Mouse (Mus musculus): ENCODE measurements around the gene Ufc1. TPM values are rescaled to one million over a fixed set of nuclear protein-coding genes. Genes with fewer than 3 reads are reported as not detected.

Ufc1 gene
- total RNA-seq, 2 experiments from 2014 or later, result 19.3 to 28.6 TPM

DNA sequence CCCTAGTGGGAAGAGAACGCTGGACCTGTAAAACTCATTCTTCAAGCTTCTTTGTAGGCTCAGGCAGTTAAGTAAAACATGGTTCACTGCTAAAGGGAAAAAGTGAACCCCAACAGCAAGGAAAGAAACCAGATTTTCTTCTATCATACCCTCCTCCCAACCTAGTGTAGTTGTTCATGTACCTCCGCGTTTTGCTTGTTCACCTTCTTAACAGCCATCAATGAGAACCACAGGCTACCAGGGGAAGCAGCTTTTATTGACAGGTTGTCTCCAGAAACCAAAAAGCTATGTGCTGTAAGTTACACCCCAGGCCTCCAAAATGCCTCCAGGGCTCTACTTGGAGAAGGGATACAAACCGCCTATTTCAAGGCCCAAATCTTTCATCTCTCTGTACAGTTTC lies 6.5 kb downstream of the Ufc1 start:
- no peak for ATAC-seq (replicated peaks; ENCODE audit: low FRiP score, poor library complexity, severe bottlenecking)

DNA sequence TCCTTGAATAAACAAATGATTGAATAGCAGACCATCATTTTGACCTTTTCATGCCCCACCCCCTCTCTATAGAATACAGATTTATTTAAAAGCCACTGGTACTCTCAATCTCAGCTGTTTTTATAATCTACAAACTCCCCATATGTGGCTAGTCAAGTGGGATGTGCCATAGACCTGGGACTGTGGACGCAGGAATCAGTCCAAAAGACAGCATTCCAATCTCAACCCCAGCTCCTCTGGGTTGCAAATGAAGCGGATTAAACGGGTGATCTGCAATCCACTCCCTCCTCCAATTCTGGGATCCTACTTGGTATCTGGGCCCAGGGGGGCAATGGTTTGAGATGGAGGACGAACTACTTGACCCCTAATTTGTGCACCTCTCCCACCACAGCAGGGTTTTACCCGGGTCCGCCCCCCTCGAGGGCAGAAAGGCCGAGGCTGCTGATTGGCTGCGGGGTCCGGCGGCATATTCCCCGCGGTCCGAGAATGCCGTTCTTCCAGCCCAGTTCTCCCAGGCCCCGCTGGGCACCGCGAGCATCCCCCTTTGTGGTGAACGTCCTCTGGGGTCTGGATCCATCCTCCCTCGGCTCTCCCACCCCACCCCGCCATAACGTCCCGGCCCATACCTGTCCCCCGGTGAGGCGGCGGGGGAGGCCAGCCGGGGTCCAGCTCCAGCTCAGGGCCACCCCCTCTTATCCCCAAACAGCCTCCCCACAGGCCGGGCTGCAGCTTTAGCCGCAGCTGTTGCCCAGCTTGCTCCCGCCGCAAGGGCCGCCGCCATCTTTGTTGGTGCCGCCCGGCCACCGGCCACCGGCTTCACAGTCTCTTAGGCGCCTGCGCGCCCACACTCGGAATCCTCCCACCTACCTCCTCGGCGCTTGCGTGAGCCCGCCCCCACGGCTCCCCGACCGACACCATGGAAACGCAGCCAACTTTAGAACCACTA lies 7.4 kb downstream of the Ufc1 start, which contains the start of gene Usp21:
Gene Usp21, minus strand, starts transcription at position 856 of the 946 bp plus-strand sequence.
- ATAC-seq (replicated peaks; ENCODE audit: low FRiP score, poor library complexity, severe bottlenecking), result peak; percentile 96

DNA sequence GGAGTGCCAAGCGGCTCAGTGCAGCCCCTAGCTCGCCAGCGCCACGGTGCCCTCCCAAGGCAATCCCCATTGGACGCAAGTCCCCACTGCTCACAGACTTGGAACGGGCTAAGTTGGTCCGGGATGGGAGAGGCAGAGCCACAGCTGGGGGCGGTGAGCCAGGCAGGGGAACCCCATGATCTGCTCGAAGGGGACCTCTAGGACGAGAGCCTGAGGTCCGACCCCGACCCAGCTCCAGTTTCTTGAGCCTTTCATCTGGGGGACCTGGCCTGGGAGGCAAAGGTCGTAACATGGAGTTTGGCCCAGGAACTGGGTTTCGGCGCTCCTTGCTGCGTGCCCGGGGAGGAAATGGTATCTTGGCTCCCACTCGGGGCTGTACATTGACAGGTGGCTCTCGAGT lies 8.3 kb downstream of the Ufc1 start:
- no peak for ATAC-seq (replicated peaks; ENCODE audit: low FRiP score, poor library complexity, severe bottlenecking)

DNA sequence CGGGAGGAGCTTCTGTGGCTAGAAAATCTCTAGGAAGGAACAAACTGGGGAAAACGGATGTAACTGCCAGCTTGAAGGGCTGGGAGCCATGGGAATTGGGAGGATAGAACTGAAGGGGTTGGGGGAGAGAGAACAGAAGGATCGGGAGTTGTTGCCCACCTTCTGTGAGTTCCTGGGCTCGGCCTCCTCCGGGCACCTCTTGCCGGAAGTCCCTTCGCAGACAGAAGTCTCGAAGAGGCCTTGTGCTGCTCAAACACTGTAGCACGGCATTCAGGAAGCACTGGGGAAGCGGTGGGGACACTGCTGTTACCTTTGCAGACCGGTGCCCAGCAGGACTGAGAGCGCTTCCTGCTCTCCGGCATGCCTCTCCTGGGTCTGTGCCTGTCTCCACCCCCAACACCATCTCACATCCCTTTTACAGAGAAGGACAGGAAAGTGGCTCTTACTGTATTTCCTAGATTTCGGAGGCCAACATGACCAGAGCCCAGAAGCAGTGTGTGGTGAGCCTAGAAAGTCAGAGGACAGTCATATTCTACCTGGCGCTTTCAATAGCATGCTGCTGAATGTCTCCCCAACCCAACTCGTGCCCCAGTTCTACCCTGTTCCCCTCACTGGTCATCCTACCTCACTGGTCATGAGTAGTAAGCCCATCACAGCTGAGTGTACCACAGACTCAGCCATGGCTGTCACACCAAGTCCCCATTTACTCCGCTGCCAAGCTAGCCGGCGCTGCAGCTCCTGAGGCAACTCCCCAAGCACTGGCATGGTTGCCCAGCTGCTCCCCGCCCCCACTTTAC lies 9.5 kb downstream of the Ufc1 start:
- no peak for ATAC-seq (replicated peaks; ENCODE audit: low FRiP score, poor library complexity, severe bottlenecking)

DNA sequence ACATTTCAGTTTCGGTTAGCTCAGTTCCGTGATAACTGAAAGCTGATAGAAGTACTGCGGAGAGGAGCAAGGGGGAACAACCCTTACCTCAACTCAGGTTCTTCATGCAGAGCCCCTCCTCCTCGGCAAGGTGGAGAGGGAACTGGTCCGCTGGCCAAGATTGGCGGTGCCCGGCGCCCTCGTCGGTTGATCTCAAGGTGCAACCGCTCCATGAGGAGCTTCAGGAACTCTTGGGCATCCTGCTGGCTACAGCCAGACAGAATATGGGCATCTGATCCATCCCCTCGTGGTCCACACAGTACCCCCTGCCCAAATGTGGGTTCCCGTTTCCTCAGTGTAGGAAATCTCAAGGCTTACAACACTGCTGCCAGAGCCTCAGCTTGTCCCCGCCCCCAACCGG lies 10.3 kb downstream of the Ufc1 start:
- ATAC-seq (replicated peaks; ENCODE audit: low FRiP score, poor library complexity, severe bottlenecking), result no peak

DNA sequence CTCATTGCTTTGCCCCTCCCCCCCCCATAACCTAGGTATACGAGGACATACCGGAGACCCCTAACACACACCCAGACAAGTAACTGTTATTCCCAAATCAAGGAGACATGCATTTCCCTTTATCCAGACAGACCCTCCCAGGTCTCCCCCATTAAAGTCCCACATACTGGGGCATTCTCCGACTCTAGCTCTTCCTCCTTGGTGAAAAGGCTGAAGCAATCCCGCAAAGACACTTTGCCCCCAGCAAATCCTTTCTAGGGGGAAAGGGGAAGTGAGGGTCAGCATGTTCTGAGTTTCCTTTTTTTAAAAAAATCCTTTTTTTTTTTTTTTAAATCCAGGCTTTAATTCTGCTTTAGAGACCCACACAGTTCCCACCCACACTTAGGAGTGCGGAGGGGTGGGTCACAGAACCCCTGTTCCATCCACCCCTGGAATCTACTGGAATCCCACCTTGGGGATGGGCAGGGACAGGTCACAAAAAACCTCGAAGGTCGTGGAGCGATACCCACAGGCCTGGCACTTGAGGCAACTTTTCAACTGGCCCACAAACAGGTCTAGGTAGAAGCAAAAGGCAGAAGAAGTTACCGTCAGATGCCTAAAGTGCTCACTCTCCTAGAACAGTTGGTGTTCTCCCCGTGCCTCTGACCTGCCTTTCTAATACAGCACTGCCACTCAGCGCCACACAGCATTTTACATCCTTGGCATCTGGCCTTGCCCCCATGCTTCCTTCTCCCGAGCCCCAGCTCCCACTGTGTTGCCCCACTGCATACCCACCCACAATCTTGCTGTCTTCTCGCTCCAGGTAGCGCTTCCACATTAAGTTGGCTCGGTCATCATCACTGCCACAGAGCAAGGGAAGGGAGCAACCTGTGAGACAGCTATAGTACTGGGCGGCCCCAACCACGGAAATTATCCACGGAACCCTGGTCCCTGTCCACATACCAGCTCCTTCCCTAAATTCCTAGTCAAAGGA lies 11.3 kb downstream of the Ufc1 start:
- no peak for ATAC-seq (replicated peaks; ENCODE audit: low FRiP score, poor library complexity, severe bottlenecking)

DNA sequence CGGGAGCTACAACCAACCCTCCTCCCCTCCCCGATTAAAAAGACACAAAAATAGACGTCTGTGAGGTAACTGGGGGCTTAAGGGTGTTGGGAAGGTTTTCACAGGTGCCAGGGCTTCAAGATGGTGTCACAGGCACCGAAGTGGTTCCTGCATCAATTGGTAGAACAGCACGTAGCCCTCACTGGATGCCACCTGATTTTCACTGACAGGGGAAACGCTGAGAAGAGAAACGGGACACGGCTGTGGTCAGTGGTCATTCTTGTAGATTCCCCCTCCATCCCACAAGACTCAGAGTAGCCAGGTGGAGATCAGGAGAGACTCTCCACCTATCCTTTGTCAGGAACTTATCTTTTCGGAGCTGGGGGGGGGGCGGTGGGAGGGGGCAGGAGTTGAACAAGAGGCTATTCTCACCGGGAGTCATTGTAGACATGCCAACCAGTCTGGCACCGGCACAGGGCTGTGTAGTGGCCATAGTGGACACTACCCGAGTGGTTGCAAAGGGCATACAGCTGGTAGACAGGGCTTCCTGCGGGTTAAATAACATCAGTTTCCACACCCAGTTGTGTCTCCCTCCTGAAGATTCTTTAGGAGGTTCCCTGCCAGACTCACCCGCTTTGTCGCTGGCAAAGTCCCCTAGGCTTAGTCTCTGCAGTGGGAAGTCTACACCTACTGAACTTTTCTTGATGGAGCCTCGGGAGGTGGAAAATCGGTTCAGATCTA lies 12.6 kb downstream of the Ufc1 start:
- no peak for ATAC-seq (replicated peaks; ENCODE audit: low FRiP score, poor library complexity, severe bottlenecking)

DNA sequence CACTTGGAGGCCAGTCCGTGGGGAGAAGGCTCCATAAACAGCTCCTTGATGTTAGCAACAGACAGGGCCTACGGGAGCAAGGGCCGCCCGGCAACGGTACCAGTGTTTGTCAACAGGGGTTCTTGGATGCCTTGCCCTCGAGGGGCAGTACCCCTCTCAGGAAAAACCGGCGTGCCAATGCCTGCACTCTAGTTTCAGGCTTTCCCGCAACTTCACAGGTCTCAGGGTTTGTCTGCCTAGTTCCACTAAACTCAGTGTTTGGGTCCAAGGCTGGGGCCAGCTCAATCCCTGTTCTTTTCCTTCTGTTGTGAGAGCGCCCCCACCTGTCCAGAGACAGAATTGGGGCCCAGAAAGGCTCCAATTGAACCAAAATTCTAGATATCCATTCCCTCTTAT lies 13.3 kb downstream of the Ufc1 start:
- ATAC-seq (replicated peaks; ENCODE audit: low FRiP score, poor library complexity, severe bottlenecking), result peak; percentile 60

DNA sequence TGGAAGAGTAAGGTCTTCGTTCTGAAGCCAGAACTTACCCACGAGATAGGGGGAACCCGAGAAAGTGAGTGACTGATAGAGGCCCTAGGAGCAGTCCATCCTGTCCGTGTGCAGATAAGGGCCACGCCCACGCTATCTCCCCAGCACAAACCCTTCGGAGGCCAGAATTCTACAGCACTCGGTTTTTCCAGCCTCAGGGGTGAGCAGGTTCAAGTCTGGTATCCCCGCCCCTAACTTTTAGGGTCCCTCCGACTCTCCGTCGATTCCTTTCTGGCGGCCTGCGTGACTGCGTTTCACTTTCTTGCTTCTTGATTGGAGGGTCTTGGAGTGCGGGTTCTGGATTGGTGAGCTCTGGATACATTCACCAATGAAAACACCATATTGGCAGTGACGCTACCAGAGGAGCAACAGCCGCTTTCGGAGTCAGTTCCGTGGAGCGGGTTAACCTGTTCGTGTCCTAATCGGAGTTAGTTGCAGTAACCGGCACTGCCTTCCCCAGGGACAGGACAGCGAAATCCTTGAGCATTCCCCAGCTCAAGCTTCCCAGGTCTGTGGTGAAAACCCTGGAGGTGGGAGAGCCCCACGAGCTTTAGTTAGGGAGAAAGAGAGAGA lies 13.8 kb downstream of the Ufc1 start, which contains the start of gene Ppox:
Gene Ppox, minus strand, starts transcription at position 271 of the 612 bp plus-strand sequence.
- peak; percentile 82 for ATAC-seq (replicated peaks; ENCODE audit: low FRiP score, poor library complexity, severe bottlenecking)

DNA sequence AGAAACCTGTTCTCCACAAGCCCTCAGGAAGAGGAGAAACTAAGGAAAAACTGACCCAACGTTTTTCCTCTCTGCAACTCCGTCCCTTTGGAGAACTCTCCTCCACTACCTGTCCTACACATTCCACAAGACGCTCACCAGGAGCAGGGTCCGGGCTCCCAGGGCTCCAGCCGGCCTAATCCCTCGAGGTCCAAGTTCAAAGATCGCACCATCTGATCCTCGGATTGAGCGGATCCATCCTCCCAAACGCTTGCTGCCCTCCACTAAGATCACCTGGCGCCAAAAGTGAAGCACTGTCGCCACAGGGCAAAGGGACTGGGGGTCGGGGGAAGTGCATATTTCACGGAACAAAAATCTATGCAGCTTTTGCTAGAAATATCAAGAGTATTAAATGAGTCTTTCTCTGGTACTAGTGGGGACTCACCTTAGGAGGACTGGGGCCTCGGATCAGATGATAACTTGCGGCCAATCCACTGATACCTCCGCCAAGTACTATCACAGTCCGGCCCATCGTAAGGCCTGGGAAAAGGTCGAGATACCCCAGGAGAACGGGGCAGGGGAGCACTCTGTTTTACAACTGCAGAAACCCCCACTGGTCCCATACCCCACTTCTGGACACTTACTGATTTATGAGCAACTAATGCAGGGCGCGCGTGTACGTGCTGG lies 14.4 kb downstream of the Ufc1 start:
- peak; percentile 37 for ATAC-seq (replicated peaks; ENCODE audit: low FRiP score, poor library complexity, severe bottlenecking)

DNA sequence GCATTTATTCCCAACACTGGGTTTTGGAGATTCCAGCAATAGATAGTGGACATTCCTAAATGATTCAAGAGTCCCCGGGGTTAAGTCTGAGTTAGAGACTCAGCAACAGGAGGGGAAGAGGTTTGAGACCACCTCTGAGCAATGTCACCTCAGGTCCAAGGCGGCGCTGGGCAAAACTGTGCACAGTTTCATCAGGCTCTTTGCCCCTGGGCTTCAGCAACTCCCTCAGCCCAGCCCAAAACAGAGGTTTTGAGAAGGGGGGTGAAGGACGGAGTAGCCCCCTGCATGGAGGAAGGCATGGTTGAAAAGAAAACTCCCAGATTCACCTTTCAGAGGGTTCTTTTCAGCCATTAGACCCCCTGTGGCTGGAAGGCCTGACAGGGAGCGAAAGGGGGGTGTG lies 15.1 kb downstream of the Ufc1 start:
- ATAC-seq (replicated peaks; ENCODE audit: low FRiP score, poor library complexity, severe bottlenecking), result no peak

DNA sequence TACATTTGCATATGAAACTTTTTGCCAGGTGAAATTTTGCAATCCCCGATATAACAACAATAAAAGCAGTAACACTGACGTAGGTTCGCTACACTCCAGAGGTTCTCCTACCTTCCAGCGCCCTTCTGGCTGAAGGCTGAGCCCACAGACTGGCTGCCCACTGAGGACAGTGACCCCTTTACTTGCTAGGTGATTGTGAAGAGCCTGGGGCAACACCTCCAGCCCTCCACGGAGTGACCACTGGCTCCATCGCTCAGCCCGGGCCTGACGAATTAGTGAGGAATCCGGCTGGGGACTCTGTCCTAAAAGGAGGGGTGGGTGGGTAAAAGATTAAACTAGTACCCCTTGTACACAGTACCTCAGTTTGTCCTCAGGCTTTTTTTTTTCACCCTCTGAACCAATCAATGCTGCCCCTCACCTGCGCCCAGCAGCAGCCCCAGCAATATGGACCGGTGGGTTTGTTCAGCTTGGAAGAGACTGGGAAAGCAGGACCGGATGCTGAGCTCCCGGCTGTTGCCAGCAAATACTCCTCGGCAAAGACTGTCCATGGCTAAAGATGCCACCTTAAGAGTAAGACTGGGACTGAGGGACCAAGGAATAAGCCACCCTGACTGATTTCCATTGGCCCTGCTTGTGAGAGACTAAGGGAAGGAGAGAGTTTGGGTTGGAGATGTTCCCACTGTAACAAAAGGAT lies 15.7 kb downstream of the Ufc1 start:
- ATAC-seq (replicated peaks; ENCODE audit: low FRiP score, poor library complexity, severe bottlenecking), result no peak

DNA sequence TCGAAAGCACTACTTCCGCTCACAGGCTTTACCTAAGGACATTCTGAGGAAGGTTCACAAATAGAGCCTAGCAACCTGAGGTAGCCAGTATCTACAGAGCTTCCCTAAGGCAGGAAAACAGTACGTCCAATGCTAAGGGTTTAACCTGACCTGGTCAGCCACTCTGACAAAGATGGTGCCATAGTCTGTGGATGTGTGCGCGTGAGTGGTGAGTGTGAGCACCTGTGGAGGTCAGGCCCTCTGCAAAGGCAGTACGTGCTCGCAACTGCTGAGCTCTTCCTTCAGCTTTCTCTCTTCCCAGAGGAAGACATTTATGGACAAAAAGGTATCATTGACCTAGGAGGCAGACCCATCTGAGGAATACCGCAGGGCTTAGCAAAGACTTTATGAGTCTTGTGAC lies 16.4 kb downstream of the Ufc1 start:
- no peak for ATAC-seq (replicated peaks; ENCODE audit: low FRiP score, poor library complexity, severe bottlenecking)

DNA sequence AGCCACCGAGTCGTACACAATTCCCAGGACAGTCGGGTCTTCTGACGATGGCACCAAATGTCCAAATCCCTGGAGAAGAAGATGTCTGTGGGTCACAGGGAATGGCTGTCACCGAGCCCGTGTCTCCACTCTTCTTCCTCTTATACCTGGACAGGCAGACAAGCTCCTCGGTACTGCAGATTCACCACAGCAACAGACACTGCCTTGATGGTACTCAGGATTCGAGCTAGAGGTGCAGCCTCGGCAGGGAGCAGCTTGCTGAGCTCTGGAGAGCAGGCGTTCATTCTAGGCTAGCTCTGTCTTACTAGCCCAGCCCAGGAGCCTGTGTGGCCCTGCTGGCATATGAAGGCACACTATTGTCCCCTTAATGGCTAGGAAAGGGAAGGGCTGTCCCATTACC lies 17.1 kb downstream of the Ufc1 start:
- ATAC-seq (replicated peaks; ENCODE audit: low FRiP score, poor library complexity, severe bottlenecking), result no peak

DNA sequence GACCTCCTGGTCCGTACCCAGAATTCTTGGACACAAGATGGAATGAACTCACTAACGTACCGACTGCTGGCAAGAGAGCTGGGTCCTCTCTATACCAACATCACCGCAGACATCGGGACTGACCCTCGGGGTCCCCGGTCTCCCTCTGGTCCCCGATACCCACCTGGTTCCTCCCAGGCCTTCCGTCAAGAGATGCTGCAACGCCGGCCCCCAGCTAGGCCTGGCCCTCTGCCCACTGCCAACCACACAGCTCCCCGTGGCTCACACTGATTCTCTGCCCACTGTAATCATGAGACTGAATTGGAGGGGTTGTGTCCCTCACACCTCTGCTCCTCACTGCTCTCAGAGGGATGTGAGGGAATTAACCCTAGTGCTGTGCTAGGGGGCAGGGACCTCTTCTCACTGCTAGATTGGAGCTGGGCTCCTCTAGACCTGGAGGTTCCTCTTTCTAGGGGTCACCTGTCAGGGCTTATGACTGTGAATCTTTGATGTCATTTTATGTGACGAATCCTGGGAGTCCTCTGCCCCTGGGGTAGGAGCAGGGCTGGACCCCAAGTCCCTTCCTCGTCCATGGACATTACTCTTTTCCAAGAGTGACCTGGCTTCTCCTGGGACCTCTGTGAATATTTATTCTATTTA lies 18.6 kb downstream of the Ufc1 start:
- no peak for ATAC-seq (replicated peaks; ENCODE audit: low FRiP score, poor library complexity, severe bottlenecking)

DNA sequence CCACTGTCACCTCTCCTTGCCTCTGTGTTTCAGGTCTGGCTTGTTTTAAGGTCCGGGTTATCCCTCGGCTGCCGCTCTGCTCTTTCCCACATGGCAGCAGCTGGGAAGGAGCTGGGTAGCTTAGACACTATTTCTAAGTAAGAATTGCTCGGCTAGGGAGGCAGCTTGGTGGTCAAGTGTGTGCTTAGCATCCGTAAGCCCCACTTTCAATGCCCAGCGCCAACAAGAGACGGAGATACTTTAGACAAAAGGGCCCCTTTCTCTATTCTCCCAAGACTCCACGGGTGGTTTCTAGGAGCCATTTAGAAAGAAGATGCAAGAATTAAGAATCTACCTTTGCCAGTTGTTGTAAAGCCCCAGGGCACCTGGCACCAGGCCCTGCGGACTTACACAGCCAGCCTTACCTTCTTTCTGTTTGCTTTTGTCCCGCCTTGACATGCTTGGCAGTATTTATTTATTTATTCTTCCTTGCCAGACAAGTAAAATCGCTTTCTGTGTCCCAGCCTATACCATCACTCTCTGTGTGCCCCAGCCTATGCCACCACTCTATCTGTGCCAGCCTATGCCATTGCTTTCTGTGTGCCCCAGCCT lies 19.6 kb downstream of the Ufc1 start:
- no peak for ATAC-seq (replicated peaks; ENCODE audit: low FRiP score, poor library complexity, severe bottlenecking)

DNA sequence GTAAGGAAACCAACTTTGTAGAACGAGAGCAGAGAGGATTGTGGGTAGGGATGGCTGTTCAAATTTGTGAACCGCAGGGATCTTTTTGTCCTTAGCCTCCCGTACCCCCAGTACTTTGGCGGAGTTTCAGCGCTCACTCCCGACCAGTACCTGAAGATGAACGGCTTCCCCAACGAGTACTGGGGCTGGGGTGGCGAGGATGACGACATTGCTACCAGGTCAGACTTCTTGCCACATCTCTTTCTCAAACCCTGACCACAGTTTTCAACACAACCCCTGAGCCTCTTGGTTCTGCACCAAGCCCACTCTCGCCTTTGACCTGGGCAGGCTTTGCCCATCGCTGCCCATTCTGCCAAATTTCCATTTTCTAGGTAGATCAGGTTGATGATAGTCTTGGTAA lies 20.7 kb downstream of the Ufc1 start:
- ATAC-seq (replicated peaks; ENCODE audit: low FRiP score, poor library complexity, severe bottlenecking), result no peak

Measured in erythroblast, adult 5-6 weeks (primary cell).